Mouse (Mus musculus) liver, embryonic 16.5 days (tissue): ENCODE data around the gene Cnst. TPM values are rescaled to one million over a fixed set of nuclear protein-coding genes. Genes with fewer than 3 reads are reported as not detected.
A peak's percentile ranks its signal among the peaks of the same experiment; 100 is the strongest.

Experiments
- ATAC-seq: fragments of 200-750 bp; cut with Nextera tagmentation; 2 replicates; pipeline ENCODE4 v1.8.0; 2017; ENCODE audit warnings: low read depth, mild to moderate bottlenecking, moderate number of reproducible peaks, moderate library complexity
- H3K27ac ChIP-seq: fragments of 300-500 bp; sonication (generic); 2 replicates; pipeline ENCODE4 v1.5.1; 2014; ENCODE audit warnings: mild to moderate bottlenecking, low read length
- H3K27me3 ChIP-seq: fragments of 300-500 bp; sonication (generic); 2 replicates; pipeline ENCODE4 v1.6.1; 2014; ENCODE audit warnings: low read depth, low read length, mixed read lengths; ENCODE audit not compliant: control insufficient read depth, insufficient read depth
- H3K36me3 ChIP-seq: fragments of 300-500 bp; sonication (generic); 2 replicates; pipeline ENCODE4 v1.6.1; 2014; ENCODE audit warnings: mild to moderate bottlenecking; ENCODE audit not compliant: control insufficient read depth, insufficient read depth
- H3K4me1 ChIP-seq: fragments of 300-500 bp; sonication (generic); 2 replicates; pipeline ENCODE4 v1.6.1; 2014; ENCODE audit warnings: low read depth, low read length, mixed read lengths; ENCODE audit not compliant: control insufficient read depth
- H3K4me2 ChIP-seq: fragments of 300-500 bp; sonication (generic); 2 replicates; pipeline ENCODE4 v1.6.1; 2014; ENCODE audit warnings: low read depth, low read length, mixed read lengths
- H3K4me3 ChIP-seq: fragments of 300-500 bp; sonication (generic); 2 replicates; pipeline ENCODE4 v1.5.1; 2014; ENCODE audit warnings: low read depth, mild to moderate bottlenecking, low read length
- H3K9ac ChIP-seq: fragments of 300-500 bp; sonication (generic); 2 replicates; pipeline ENCODE4 v1.6.1; 2014; ENCODE audit warnings: low read depth, low read length
- H3K9me3 ChIP-seq: fragments of 300-500 bp; sonication (generic); replicated peaks from 2 replicates; pipeline ENCODE4 v1.6.1; 2016; ENCODE audit warnings: low read length; ENCODE audit not compliant: control insufficient read depth
- WGBS: fragments of 180-500 bp; shearing (Covaris S2); extraction: QIAGEN DNeasy Blood & Tissue Kit; methylation state at CpG from one replicate; pipeline ENCODE4 v1.1.7; 2014; ENCODE audit not compliant: insufficient replicate concordance; 5-methylcytosine and 5-hydroxymethylcytosine counted together
- polyA plus RNA-seq: library from polyadenylated mRNA; unstranded; fragments of >200 nt; fragmentation: Nextera tagmentation; extraction: Ambion mirVana; gene quantifications from 2 replicates; pipeline ENCODE4 v1.2.1, GENCODE M21; 2015

Cnst gene
- polyA plus RNA-seq, 1 experiment from 2014 or later: 11.6 TPM

DNA sequence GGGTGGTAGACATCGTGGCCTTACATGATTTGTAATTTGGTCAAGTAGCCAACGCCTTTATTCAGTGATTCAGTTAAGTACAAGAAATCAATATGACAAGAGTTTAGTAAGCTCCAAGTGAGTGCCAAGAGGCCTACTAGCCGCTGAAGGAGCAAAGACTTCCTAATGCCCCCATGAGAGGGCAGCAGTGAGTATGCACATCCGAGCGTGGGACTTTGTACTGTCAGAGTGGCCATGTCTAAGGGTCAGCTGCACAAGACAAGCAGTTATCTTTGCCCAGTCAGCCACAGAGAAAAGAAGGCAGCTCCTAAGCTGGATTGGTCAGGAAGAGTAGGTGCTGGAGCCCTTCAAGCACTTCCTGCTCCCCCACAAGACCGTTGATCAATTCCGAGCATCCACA, 46.8 kb downstream of the Cnst start:
- Histone ChIP-seq H3K36me3 (no peaks in the 10 kb centered on the region), H3K4me2 (no peak overlapping the region), H3K27me3 (no peaks in the 10 kb centered on the region), H3K27ac (no peak overlapping the region), H3K4me1 (no peaks in the 10 kb centered on the region), H3K4me3 (no peak overlapping the region), H3K9ac (no peak overlapping the region), H3K9me3 (no peaks in the 10 kb centered on the region)
- WGBS: 72% methylated on average over 7 of the region's 7 CpGs
- no peak for ATAC-seq

DNA sequence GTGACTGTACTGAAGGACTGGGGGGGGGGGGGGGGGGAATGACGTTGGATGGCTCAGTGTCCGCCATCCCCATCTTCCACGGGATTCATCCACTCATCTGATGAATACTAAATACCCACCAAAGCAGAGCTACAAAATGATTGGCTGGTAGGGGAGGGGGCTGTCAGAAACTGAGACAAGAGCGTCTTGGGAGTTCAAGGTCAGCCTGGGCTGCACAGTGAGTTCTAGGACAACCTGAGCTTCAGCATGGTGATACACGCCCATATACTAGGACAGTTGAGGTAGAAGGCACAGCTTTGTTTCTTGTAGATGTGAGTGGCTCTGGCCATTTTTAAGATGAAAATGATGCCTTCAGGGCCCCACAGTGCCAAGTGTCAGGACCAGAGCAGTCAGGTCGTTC, 52.2 kb downstream of the Cnst start:
- Histone ChIP-seq H3K27ac (no peak overlapping the region), H3K4me1 (no peaks in the 10 kb centered on the region), H3K4me2 (no peak overlapping the region), H3K36me3 (no peaks in the 10 kb centered on the region), H3K4me3 (no peak overlapping the region), H3K27me3 (no peaks in the 10 kb centered on the region), H3K9ac (no peak overlapping the region), H3K9me3 (no peaks in the 10 kb centered on the region)
- 88% methylated on average over 6 of the region's 6 CpGs for WGBS
- no peak for ATAC-seq

DNA sequence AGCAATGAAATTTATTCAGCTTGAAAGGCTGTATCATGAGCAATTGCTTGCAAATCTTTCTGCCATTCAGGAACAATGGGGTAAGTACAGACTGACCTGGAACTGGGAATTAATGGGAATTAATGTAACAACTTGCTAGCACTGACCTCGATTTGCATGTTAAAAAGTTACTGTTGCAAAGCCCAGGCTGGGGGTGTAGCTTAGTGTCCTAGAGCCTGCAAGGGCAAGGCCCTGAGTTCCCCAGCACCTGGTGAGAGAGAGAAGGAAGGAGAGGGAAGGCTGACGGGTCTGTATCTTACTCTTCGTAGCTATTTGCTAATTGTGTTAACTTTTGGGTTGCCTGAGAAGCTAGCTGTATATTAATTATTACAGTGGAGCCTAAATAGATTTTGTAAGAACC, 58.4 kb downstream of the Cnst start:
- no peak for ATAC-seq
- WGBS: 63% methylated on average over 3 of the region's 3 CpGs
- no peaks in the 10 kb centered on the region for H3K9me3 ChIP-seq
- no peak overlapping the region for H3K4me3 ChIP-seq
- peaks cover 4% of the 10 kb centered on the region for H3K36me3 ChIP-seq
- H3K9ac ChIP-seq: no peak overlapping the region
- no peaks in the 10 kb centered on the region for H3K27me3 ChIP-seq
- H3K4me1 ChIP-seq: no peaks in the 10 kb centered on the region
- H3K27ac ChIP-seq: no peak overlapping the region
- H3K4me2 ChIP-seq: no peak overlapping the region

DNA sequence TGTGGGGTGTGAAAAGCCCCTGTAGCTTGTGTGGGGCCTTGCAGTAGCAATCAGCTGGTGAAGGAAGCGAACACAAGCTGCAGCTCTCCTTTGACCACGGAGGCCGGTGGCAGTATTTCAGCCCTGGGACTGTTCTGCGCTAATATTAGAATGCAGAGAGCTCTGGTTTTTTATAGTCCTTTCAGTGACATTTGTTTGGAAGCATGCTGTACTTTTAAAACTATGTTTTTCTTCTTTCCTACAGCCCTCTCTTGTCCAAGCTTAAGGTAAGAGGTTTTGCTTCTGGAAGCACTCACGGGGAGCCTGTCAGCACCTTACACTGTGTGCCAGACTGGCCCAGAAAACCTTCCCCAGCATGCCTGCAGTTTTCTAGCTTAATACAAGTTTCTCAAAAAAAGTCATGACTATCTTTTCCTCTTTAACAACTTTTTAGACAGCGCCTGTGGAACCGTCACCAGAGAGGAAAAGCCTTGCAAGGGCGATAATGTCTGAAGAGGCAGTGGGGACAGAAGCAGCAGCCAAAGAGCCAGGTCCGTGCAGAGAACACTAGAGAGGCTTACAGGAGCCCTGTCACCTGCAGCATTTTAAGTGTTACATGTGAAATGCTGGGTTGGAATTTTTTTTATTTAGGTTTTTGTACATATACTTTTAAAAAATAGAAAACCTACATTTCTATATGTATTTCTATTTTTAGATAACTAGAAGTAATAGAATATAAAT, 60.0 kb downstream of the Cnst start:
- Histone ChIP-seq H3K4me1 (peaks cover 3% of the 10 kb centered on the region), H3K9ac (no peak overlapping the region), H3K4me2 (no peak overlapping the region), H3K27me3 (no peaks in the 10 kb centered on the region), H3K27ac (no peak overlapping the region), H3K4me3 (no peak overlapping the region), H3K36me3 (peaks cover 13% of the 10 kb centered on the region), H3K9me3 (no peaks in the 10 kb centered on the region)
- no peak for ATAC-seq
- WGBS: 76% methylated on average over 9 of the region's 9 CpGs

DNA sequence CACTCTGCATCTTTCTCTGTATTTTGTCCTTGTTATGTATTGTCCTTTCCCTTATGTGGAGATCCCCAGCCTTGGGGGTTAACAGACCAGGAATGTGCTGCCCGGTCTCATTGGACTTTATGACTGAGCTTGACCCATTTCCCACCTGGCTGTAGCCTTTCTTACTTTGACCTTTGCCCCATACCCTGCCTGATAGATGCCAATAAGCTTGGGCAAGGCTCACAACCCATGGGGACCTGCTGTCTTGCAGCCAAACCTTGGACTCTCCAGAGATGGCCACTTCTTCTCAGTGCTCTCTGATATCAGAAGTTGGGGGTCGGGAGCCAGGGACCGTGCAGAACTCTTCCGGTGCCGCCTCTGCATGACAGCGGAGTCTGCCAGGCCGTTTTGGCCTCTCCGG, 62.4 kb downstream of the Cnst start:
- WGBS: 84% methylated on average over 8 of the region's 8 CpGs
- no peak overlapping the region for H3K9ac ChIP-seq
- H3K4me2 ChIP-seq: no peak overlapping the region
- H3K4me3 ChIP-seq: no peak overlapping the region
- H3K9me3 ChIP-seq: no peaks in the 10 kb centered on the region
- peaks cover 6% of the 10 kb centered on the region for H3K4me1 ChIP-seq
- no peak for ATAC-seq
- H3K27ac ChIP-seq: no peak overlapping the region
- H3K36me3 ChIP-seq: peaks cover 13% of the 10 kb centered on the region
- no peaks in the 10 kb centered on the region for H3K27me3 ChIP-seq

DNA sequence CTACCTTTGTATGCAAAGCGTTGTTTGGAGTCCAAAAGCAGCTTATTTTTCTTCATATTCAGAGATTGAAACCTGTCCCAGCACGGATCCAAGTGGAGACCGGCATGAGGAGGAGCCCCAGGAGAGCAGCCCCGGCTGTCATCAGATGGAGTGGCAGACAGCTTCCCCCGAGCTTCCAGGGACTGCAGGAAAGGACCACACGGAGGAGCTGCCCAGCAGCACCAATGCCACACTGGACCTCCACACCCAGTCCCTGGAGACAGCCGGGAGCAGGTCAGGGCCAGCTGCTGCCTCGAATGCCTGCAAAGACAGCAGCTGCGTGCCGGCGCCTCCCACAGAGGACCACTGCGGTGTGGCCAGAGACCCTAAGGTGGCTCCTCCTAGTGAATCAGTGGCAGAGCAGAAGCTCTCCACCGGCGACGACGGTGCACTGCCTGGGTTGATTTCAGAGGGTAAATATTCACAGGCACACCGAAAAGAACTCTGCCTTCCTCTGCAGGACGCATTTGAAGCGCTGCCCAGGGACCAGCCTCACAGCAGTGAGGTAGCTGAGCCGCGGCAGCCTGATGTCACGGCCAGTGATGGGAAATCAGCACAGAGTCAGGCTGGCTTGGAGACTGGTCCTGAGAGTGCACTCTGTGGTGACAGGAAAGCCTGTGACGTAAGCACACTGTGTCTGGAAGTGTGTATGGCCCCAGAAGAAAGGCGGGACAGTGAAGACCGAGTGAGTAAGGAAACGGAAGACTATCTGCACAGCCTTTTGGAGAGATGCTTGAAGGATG, 63.7 kb downstream of the Cnst start:
- H3K4me1 ChIP-seq: peaks cover 6% of the 10 kb centered on the region
- H3K9me3 ChIP-seq: no peaks in the 10 kb centered on the region
- peaks cover 13% of the 10 kb centered on the region for H3K36me3 ChIP-seq
- H3K27ac ChIP-seq: no peak overlapping the region
- H3K27me3 ChIP-seq: no peaks in the 10 kb centered on the region
- no peak for ATAC-seq
- no peak overlapping the region for H3K4me2 ChIP-seq
- H3K4me3 ChIP-seq: no peak overlapping the region
- no peak overlapping the region for H3K9ac ChIP-seq
- 79% methylated on average over 26 of the region's 26 CpGs for WGBS

DNA sequence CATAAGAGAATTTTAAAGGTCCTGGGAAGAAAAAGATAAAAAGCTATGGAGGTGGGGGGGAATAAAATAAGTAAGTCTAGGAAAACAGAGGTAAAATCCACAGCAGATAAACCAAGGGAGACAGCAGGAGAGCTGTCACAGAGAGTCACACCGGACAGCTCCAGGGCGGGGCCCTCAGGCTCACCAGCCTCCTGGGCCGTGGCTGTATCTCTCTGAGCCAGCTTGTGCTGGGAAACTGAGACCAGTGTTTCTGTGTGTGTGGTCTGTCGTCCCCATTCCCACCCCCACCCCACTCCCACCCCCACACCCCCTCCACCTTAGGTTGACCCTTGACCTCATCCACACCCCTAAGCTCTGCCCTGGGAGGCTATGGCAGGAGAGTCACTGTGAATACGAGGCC, 65.0 kb downstream of the Cnst start:
- no peak overlapping the region for H3K27ac ChIP-seq
- WGBS: 32% methylated on average over 5 of the region's 5 CpGs
- ATAC-seq: peak; percentile 82

DNA sequence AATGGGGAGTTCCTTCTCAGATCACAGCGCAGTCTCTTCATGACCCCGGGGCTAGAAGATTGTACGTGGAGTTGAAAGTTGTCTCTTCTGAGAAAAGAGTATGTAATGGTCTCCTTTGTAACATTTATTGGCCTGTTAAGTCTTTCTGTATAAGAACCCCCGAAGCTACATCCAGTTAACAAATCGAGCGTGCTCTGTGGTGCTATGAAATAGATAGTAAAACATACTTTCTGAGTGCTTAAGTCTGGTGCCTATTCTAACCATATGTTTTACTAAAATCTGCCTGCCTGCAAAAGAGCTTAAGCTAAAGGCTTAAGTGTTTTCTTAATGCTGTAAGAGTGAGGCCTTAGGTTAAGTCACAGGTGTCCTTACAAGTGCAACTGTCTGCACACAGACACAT, 66.2 kb downstream of the Cnst start:
- Histone ChIP-seq H3K4me2 (no peak overlapping the region), H3K36me3 (peaks cover 10% of the 10 kb centered on the region), H3K9me3 (no peaks in the 10 kb centered on the region), H3K4me1 (peaks cover 6% of the 10 kb centered on the region), H3K9ac (no peak overlapping the region), H3K27me3 (no peaks in the 10 kb centered on the region), H3K27ac (no peak overlapping the region), H3K4me3 (no peak overlapping the region)
- WGBS: 88% methylated on average over 6 of the region's 6 CpGs
- ATAC-seq: no peak

More for the DNA sequence above, 65.0 kb downstream of the Cnst start:
- H3K4me1 ChIP-seq: peaks cover 6% of the 10 kb centered on the region
- H3K27me3 ChIP-seq: no peaks in the 10 kb centered on the region
- no peak overlapping the region for H3K4me3 ChIP-seq
- no peak overlapping the region for H3K9ac ChIP-seq
- peaks cover 12% of the 10 kb centered on the region for H3K36me3 ChIP-seq
- H3K4me2 ChIP-seq: no peak overlapping the region
- no peaks in the 10 kb centered on the region for H3K9me3 ChIP-seq

DNA sequence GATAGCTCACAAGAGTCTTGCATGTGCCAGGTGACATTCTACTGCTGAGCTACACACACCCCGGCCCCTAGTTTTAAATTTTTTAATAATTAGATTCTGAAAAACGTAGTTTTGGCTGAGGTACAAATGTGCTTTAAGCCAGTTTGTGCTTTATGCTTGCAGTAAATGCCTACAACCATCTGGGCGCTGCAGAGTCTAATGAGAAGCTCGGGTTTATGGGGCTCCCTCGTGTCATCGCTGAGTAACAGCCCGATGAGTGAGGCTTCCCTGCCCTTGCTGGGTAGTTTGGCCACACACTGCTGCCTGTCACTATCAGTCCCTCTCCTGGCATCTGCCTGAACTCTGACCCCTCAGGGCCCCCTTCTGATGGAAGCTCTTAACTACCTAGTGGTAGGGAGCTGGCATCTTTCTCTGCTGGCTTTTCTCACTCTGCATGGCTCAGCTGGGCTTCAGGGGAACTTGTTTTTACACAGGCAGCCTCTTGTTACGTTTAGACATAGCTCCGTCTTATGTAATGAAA, 66.9 kb downstream of the Cnst start:
- no peaks in the 10 kb centered on the region for H3K27me3 ChIP-seq
- peaks cover 10% of the 10 kb centered on the region for H3K36me3 ChIP-seq
- no peak overlapping the region for H3K4me3 ChIP-seq
- H3K4me2 ChIP-seq: no peak overlapping the region
- no peak overlapping the region for H3K9ac ChIP-seq
- peaks cover 6% of the 10 kb centered on the region for H3K4me1 ChIP-seq
- H3K9me3 ChIP-seq: no peaks in the 10 kb centered on the region
- 74% methylated on average over 9 of the region's 9 CpGs for WGBS
- H3K27ac ChIP-seq: no peak overlapping the region
- ATAC-seq: no peak
